22 mouse cellular contexts compared by ENCODE assay signal in the genomic region with DNA sequence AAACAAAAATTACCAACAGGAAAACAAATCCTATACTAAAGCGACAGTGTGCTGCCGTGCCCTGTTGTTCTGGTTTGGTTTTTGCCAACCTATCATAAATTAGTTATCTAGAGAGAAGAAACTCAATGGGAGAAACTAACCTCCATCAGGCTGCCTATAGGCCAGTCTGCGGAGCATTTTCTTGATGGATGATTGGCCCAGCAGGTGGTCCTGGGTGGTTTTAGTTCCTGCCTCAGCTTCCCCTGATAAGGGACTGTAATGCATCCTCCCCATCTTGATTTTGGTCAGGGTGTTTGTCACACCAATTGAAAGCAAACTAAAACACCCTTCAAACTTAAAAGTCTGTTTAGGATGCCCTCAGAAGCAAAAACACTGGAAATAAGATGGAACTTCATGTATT.
"Had no signal": no experiment of that assay in that cellular context is flagged by ENCODE, and none has a peak within 500 bp of the region (broad histone marks: within the 10 kb centered on the region; RNA-seq: fewer than 3 reads in every experiment).

No protein-coding gene starts in this region.

- H3K27ac ChIP-seq: lung, embryonic 15.5 days; macrophage; midbrain, embryonic 12.5 days; neural tube, embryonic 13.5 days; neural tube, embryonic 15.5 days had no signal

- H3K9me3 ChIP-seq: lung, embryonic 15.5 days; megakaryocyte, embryonic 14.5 days; midbrain, embryonic 12.5 days; neural tube, embryonic 13.5 days; neural tube, embryonic 15.5 days had no signal

- H3K4me3 ChIP-seq: lung, embryonic 15.5 days; megakaryocyte, embryonic 14.5 days; midbrain, embryonic 12.5 days; myocyte; neural tube, embryonic 13.5 days; neural tube, embryonic 15.5 days had no signal

- DNase-seq: liver, postnatal 0 days; lung, adult 2 months; lung, postnatal 14 days; lung, postnatal 36 days; midbrain, embryonic 14.5 days; retina, postnatal 1 day; right cerebral cortex, adult 18-20 months; right cerebral cortex, postnatal 25 days; right cerebral cortex, postnatal 4 days; spleen, adult 18-20 months; thymus, adult 18-20 months; thymus, postnatal 14 days; thymus, postnatal 36 days had no signal

- ATAC-seq: liver, postnatal 0 days; lung, postnatal 0 days; midbrain, embryonic 16.5 days had no signal

- H3K9ac ChIP-seq: liver, postnatal 0 days; lung, embryonic 15.5 days; midbrain, embryonic 12.5 days; neural tube, embryonic 13.5 days; neural tube, embryonic 15.5 days had no signal

- H3K4me1 ChIP-seq: lung, embryonic 15.5 days; neural tube, embryonic 13.5 days; neural tube, embryonic 15.5 days had no signal

- H3K36me3 ChIP-seq: lung, embryonic 15.5 days; midbrain, embryonic 12.5 days; neural tube, embryonic 13.5 days had no signal

- H3K27me3 ChIP-seq: lung, embryonic 15.5 days; megakaryocyte, embryonic 14.5 days; midbrain, embryonic 12.5 days; neural tube, embryonic 13.5 days; neural tube, embryonic 15.5 days had no signal
